ENCODE assay signal across 21 mouse cellular contexts in the genomic region with DNA sequence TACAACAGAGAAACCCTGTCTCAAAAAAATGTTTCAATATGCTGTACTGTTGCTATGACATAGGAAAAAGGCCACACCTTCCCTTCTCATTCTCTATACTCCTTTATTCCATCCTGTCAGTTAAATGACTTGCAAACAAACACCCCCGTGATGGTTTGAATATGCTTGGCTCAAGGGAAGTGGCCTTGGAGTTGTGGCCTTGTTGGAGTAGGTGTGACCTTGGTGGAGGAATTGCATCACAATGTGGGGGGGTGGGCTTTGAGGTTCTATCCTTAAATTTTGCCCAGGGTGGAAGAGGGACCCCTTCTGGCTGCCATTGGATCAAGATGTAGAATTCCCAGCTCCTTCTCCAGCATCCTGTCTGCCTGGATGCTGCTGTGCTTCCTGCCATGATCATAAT.
DNase-seq lines count a peak whose midpoint lies in the region.
"Had no signal": no experiment of that assay in that cellular context is flagged by ENCODE, and none has a peak within 500 bp of the region (broad histone marks: within the 10 kb centered on the region; RNA-seq: fewer than 3 reads in every experiment).

No protein-coding gene starts in this region.

- H3K9me3 ChIP-seq in heart, embryonic 10.5 days, result no peaks in the 10 kb centered on the region

- H3K27ac ChIP-seq in heart, embryonic 10.5 days, result no peak overlapping the region

- H3K4me3 ChIP-seq in heart, embryonic 10.5 days, result no peak overlapping the region

- no peaks in the 10 kb centered on the region for H3K36me3 ChIP-seq in heart, embryonic 10.5 days
- H3K36me3 ChIP-seq: G1E had no signal

- H3K4me1 ChIP-seq in heart, embryonic 10.5 days, result no peaks in the 10 kb centered on the region

- no peaks in the 10 kb centered on the region for H3K27me3 ChIP-seq in heart, embryonic 10.5 days (ENCODE audit: insufficient read depth, poor library complexity, severe bottlenecking)
- H3K27me3 ChIP-seq: CH12.LX had no signal

- 79% methylated on average over 1 of the region's 1 CpGs for WGBS in heart, embryonic 10.5 days

- DNase-seq in ES-CJ7 (ENCODE audit: low read depth, low spot score) (peak; percentile 52), R1 (ENCODE audit: low read depth, low spot score) (peak; percentile 68), ZHBTc4 (ENCODE audit: low read depth, low spot score) (peak; percentile 12)
- no peak for DNase-seq in heart, embryonic 10.5 days (ENCODE audit: low spot score)
- DNase-seq in adrenal gland, postnatal 10 days, result no peak
- DNase-seq in gastrocnemius, adult 8-10 months (ENCODE audit: low spot score in 2 of 2), result no peak
- DNase-seq: adrenal gland, adult 2 months; adrenal gland, adult 8-10 months; adrenal gland, postnatal 14 days; adrenal gland, postnatal 25 days; adrenal gland, postnatal 36 days; B cell, adult 2 months; cerebellum, adult 11 months; cerebellum, adult 11-12 months; cerebellum, adult 18-20 months; cerebellum, adult 2 months; cerebellum, adult 8-10 months; cerebellum, adult 9-10 months; cerebellum, adult 9-11 months had no signal

Comparison
In these comparisons a context has a peak if more than half of its experiments do, and no peak if none do; other contexts are left out.
1. DNase-seq: peak in ES-CJ7 (single experiment), R1 (single experiment) and ZHBTc4 (single experiment); none in heart, embryonic 10.5 days (single experiment), adrenal gland, postnatal 10 days (single experiment) and gastrocnemius, adult 8-10 months (0 of 2).